Mouse (Mus musculus) 416B (cell line): ENCODE data around the gene Fryl.
"Not testable (repeated sequence)": the region's sequence is repeated elsewhere in the genome, so short reads cannot be mapped to it uniquely, and the experiment has no call there.

Experiments used
- DNase-seq: peaks from one replicate; pipeline ENCODE4 v3.0.0; 2011; ENCODE audit warnings: low read depth

Gene Fryl

GRCm38 (mm10) chr5:73102342-73102989 lies 154.0 kb downstream of the Fryl start:
- no peak for DNase-seq

GRCm38 (mm10) chr5:73092236-73092635 lies 164.2 kb downstream of the Fryl start:
- DNase-seq: no peak

- no peak for DNase-seq
Measured at GRCm38 (mm10) chr5:73089158-73089557, 167.3 kb downstream of the Fryl start.

- DNase-seq: no peak
Measured at GRCm38 (mm10) chr5:73081496-73081895, 174.9 kb downstream of the Fryl start.

- no peak for DNase-seq
Measured at GRCm38 (mm10) chr5:73079801-73080200, 176.6 kb downstream of the Fryl start.

GRCm38 (mm10) chr5:73071319-73071718 lies 185.1 kb downstream of the Fryl start:
- peak; percentile 72 for DNase-seq

- DNase-seq: no peak
Measured at GRCm38 (mm10) chr5:73066946-73067345, 189.5 kb downstream of the Fryl start.

- no peak for DNase-seq
Measured at GRCm38 (mm10) chr5:73063768-73064669, 192.4 kb downstream of the Fryl start.

GRCm38 (mm10) chr5:73061506-73062155 lies 194.8 kb downstream of the Fryl start:
- no peak for DNase-seq

GRCm38 (mm10) chr5:73056937-73057336 lies 199.5 kb downstream of the Fryl start:
- DNase-seq: no peak

- peak; percentile 9 for DNase-seq
Measured at GRCm38 (mm10) chr5:73056457-73056856, 200.0 kb downstream of the Fryl start.

GRCm38 (mm10) chr5:73053933-73054332 lies 202.5 kb downstream of the Fryl start:
- no peak for DNase-seq

- no peak for DNase-seq
Measured at GRCm38 (mm10) chr5:73047651-73048245, 208.7 kb downstream of the Fryl start.

- DNase-seq: peak; percentile 21
Measured at GRCm38 (mm10) chr5:73044055-73044454, 212.4 kb downstream of the Fryl start.

- DNase-seq: no peak
Measured at GRCm38 (mm10) chr5:73032481-73032880, 223.9 kb downstream of the Fryl start.

- no peak for DNase-seq
Measured at GRCm38 (mm10) chr5:73028646-73029045, 227.8 kb downstream of the Fryl start.

GRCm38 (mm10) chr5:73023801-73024200 lies 232.6 kb downstream of the Fryl start:
- no peak for DNase-seq

- no peak for DNase-seq
Measured at GRCm38 (mm10) chr5:73014745-73015144, 241.7 kb downstream of the Fryl start.

- DNase-seq: not testable (repeated sequence)
Measured at GRCm38 (mm10) chr5:73013611-73014287, 242.7 kb downstream of the Fryl start.

GRCm38 (mm10) chr5:73012884-73013610 lies 243.4 kb downstream of the Fryl start:
- DNase-seq: not testable (repeated sequence)

GRCm38 (mm10) chr5:73011806-73012205 lies 244.6 kb downstream of the Fryl start:
- not testable (repeated sequence) for DNase-seq
